Mouse (Mus musculus): ENCODE measurements around the gene Rab1b. TPM values are rescaled to one million over a fixed set of nuclear protein-coding genes. Genes with fewer than 3 reads are reported as not detected.

Gene Rab1b
- total RNA-seq, 2 experiments from 2014 or later = 12.2 to 23.3 TPM

DNA sequence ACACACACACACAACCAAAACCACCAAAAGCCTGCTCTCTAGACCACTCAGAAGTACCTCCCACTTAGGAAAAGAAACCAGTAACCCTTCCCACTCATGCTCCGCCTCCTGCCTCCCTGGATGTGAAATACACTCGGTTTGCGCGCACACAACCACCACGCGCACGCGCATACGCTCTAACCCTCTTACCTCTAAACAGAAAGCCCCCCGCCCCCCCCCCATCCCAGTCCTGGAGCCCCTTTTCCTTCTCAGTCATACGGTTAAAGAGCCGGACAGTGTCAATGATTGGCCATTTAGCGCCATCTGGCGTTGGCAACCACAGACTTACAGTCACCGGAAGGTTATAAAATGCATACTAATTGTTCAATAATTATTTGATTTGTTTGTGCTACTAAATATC lies 33.8 kb downstream of the Rab1b start:
- ATAC-seq (replicated peaks; ENCODE audit: low FRiP score, poor library complexity, severe bottlenecking) = no peak

DNA sequence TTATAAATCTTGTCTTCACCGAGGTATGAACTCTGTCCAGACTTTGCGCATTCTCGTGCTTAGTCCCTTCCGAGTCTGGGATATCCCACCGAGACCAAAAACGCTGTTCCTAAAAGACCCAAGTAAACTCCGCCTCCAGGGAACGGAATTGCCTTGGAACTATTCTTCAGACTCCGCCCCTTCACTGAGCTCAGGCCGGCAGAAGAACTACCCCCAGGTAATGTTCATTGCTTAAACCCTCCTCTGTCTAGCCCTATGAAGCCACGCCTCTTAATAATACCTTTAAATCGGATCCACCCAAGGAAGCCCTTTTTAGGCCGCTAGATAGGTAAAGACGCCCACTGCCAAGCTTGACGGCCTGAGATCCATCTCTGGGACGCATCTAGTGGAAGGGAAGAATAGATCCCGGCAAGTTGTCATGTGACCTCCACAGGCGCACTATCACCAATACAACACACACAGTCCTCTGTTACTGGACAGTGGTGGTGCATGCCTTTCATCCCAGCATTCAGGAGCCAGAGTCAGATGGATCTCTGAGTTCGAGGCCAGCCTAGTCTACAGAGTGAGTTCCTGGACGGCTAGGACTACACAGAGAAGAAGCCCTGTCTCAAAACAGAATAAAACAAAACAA lies 34.4 kb downstream of the Rab1b start:
- no peak for ATAC-seq (replicated peaks; ENCODE audit: low FRiP score, poor library complexity, severe bottlenecking)

DNA sequence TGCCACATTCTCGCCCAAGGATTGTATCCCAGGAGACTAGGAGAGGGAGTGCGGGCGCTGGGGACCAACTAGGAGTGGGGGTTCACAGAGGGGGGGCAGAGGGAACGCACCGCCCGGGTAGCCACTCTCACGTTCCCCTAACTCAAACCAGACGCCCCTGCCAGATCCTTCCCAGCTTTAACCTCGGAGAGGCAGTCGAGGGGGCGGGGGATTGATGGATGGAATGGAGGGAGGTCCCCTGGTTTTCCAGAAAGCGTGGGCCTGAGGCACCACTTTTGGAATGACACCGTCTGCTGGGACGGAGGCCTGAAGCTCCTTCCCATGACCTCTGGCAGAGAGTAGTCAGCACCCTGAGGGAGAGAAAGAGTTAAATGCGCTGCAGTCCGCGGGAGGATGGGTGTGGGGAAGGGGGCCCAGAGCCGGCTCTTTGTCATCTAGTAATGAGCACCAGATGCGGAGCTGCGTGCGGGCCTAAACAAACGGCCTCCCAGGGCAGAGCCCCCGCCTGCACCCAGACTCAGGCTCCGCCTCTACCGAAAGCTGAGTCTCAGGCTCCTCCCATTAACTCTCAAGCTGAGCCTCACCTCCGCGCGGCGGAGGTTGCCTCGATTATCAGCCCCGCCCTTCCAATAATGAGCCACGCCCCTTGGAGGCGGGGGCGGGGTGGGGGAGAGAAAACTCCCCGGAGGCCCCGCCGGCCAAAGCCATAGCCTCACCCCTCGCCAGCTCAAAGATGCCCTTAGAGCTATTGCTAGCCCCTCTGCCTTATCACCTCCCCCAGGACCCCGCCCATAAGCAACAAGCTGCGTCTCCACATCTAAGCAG lies 35.1 kb downstream of the Rab1b start:
- ATAC-seq (replicated peaks; ENCODE audit: low FRiP score, poor library complexity, severe bottlenecking) = peak; percentile 82

DNA sequence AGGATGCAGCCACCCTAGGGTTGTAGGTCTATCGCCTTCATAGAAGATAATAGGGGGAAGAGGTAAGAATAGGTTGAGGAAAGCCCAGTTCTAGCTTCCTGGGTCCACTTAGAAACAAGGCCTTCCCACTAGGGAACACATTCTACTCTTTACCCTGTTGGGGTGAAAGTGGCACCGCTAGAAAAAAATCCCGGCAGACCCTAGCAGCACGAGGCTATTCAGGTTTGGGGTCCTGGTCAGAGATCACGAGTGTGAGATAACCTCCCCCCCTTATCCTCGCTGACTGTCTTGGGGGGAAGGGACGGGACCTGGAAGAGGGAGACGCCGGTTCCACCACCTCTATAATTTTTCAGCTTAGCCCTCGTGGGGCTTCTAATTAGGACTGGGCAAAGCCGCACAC lies 35.8 kb downstream of the Rab1b start:
- ATAC-seq (replicated peaks; ENCODE audit: low FRiP score, poor library complexity, severe bottlenecking) = no peak

DNA sequence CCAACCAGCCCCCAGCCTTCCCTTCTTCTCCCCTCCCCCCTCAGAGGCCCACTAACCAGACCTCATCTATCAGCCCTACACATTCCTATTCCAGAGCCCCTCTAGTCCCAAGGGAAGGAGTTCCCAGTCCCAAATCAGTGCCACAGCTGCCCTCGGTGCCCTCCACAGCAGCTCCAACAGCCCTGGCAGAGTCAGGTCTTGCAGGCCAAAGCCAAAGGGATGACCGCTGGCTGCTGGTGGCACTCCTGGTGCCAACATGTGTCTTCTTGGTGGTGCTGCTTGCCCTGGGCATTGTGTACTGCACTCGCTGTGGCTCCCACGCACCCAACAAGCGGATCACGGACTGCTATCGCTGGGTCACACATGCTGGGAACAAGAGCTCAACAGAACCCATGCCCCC lies 36.9 kb downstream of the Rab1b start:
- no peak for ATAC-seq (replicated peaks; ENCODE audit: low FRiP score, poor library complexity, severe bottlenecking)

DNA sequence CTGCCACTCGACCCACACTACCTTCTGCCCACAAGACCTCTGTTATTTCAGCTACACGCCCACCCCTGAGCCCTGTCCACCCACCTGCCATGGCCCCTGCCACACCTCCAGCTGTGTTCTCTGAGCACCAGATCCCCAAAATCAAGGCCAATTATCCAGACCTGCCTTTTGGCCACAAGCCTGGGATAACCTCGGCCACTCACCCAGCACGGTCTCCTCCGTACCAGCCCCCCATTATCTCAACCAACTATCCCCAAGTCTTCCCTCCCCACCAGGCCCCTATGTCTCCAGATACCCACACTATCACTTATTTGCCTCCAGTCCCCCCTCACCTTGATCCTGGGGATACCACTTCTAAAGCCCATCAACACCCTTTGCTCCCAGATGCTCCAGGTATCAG lies 37.4 kb downstream of the Rab1b start:
- no peak for ATAC-seq (replicated peaks; ENCODE audit: low FRiP score, poor library complexity, severe bottlenecking)

DNA sequence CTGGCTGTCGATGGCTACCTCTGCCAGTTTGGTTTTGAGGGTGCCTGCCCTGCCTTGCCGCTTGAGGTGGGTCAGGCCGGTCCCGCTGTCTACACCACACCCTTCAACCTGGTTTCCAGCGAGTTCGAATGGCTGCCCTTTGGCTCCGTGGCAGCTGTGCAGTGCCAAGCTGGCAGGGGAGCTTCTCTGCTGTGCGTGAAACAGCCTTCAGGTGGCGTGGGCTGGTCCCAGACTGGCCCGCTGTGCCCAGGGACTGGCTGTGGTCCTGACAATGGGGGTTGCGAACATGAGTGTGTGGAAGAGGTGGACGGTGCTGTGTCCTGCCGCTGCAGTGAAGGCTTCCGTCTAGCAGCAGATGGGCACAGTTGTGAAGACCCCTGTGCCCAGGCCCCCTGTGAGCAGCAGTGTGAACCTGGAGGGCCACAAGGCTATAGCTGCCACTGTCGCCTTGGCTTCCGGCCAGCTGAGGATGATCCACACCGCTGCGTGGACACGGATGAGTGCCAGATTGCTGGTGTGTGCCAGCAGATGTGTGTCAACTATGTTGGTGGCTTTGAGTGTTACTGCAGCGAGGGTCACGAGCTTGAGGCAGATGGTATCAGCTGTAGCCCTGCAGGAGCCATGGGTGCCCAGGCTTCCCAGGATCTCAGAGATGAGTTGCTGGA lies 38.2 kb downstream of the Rab1b start:
- ATAC-seq (replicated peaks; ENCODE audit: low FRiP score, poor library complexity, severe bottlenecking) = no peak

DNA sequence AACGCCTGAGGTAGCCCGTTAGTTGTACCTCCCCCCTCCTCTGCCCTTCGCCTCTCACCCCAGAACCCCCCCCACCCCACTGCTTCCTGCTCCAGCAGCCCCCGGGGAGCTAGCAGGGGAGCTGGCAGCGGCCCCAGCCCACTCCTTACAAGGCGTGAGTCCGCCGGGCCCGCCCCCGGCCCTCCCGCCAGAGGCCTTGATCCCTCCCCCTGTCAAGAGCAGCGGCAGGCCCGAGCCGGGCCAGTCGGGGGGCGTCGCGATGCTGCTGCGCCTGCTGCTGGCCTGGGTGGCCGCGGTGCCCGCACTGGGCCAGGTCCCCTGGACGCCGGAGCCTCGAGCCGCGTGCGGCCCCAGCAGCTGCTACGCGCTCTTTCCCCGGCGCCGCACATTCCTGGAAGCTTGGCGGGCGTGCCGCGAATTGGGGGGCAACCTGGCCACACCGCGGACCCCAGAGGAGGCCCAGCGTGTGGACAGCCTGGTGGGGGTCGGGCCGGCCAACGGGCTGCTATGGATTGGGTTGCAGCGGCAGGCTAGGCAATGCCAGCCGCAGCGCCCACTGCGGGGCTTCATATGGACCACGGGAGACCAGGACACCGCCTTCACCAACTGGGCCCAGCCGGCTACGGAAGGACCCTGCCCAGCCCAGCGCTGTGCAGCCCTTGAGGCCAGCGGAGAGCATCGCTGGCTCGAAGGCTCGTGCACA lies 38.9 kb downstream of the Rab1b start, which contains the start of gene Cd248:
Cd248 (plus strand) TSS at position 212 of the 703 bp plus-strand sequence.
- ATAC-seq (replicated peaks; ENCODE audit: low FRiP score, poor library complexity, severe bottlenecking) = no peak

DNA sequence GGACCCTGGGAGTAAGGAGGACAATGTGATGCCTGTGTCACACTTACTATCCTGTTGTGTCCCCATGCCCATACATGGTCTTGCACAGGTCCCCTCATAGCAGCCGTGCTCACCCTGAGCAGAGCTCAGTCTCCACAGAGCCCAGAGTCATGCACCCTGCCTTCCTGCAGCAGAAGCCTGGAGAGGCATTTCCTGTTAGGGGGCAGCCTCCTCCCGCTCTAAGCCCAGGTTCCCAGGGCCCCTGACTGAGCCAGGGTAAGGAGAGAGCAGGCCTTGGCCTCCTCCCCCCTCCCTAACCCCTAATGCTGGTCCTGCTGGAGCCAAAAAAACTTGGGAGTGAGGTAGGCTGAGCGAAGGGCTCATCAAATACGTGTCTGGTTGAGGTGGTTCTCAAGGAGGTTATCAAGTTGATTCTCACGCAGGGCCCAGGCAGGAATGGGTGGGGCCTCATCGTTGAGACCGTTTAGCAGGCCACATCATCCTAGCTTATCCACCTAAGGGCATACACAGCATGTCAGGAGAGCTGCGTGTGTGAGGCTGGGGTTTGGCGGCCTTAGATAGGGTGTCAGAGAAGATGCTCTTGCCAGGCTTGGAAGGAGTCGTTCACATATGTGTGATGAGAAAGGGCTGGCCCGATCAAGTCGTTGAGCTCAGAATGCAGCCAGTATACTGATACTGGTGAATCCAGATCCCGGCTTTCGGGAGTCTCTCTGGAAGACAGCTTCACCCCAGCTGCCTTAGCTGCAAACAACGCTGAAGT lies 39.7 kb downstream of the Rab1b start:
- peak; percentile 64 for ATAC-seq (replicated peaks; ENCODE audit: low FRiP score, poor library complexity, severe bottlenecking)

DNA sequence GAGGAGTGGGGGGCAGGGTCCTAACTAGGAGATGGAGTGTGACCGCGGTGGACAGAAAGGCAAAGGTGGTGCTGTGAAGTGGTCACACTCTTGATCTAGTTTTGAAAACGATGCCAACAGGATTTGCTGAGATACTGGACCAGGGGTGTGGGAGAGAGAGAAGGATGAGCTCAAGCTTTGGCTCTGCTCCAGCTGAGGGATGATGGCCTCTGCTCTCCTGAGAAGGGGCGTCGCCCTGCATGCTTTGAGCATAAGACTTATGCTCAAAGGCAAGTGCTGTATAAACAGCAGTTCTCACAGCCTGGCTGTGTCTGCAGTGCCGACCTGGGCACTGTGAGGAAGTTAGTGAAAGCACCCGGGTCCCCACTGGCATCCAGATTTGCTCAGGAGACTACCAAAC lies 41.8 kb downstream of the Rab1b start:
- no peak for ATAC-seq (replicated peaks; ENCODE audit: low FRiP score, poor library complexity, severe bottlenecking)

DNA sequence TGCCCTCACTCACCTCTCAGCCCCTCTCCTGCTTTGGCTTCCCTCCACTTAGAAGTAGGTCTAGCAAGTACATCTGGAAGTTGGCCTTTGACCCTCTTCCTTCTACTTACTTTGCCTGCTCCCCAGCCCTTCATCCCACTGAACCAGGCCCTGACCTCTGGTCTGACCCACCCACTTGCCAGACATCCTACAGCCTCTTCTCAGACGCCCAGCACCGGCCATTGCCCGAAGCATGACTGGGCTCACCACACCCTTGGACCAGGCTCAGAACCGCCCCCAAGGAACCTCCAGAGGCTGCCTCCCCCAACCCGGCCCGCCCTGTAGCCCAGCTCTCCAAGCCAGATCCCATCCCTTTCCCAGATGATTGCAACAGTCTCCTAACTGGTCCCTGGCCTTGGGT lies 44.4 kb downstream of the Rab1b start:
- ATAC-seq (replicated peaks; ENCODE audit: low FRiP score, poor library complexity, severe bottlenecking) = no peak

DNA sequence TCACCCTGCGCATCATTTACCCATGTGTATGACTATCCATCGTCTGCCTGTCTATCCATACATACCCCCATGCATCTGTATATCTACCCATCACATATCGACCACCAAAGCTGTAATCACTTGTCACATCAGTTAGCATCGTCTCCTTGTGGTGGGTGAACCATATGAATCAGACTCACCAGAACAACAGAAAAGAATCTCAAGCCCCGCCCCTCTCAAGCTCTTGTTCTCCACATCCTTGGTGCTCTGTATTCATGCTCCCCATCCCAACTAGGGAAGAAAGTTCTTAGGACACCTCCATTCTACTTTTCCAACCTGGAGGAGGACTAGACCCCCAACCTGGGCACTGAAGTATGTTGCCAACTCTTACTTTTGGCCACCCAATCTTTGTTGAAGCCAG lies 44.8 kb downstream of the Rab1b start:
- ATAC-seq (replicated peaks; ENCODE audit: low FRiP score, poor library complexity, severe bottlenecking) = no peak

DNA sequence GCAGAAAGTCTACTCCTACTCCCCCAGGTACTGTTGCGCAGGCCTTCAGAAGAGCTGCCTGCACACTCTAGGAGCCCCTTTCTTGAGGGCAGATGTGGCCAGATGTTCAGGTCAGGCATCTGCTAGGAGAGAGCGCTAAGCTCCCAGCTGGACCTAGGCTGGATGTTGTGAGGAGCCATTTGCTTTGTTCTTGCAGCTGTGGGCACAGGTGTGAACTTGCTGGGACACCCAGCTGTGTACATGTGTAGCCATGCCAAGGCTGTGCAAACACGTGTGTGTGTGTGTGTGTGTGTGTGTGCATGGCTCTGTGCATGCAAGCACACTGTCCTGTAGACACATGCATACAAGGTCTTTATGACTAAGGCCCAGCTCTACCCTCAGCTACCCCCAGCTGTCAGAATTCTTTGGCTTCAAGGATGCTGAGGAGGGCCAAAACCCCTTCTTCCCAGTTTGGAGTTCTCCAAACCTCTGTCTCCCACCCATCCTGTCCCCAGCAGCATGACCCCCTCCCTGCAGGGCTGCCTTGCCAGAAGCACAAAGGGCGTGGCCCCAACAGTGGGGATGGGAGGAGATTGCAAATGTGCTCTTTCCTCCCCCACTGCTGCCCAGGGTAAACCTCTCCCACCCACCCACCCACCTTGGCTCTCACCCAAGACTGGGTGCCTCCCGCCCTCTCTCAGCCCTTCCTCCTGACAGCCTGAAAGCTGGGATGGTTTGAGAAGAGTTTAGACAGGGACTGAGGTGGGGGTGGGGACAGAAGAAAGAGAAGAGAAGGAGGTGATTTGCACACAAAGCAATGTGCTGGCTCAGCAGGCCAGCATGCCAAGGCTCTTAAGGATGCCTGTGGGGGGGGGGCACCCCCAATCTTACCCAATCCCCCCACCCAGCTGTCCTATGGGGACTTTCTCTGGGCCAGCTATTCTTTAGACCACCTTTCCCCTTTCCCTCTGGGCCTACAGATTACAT lies 46.2 kb downstream of the Rab1b start:
- ATAC-seq (replicated peaks; ENCODE audit: low FRiP score, poor library complexity, severe bottlenecking) = no peak

DNA sequence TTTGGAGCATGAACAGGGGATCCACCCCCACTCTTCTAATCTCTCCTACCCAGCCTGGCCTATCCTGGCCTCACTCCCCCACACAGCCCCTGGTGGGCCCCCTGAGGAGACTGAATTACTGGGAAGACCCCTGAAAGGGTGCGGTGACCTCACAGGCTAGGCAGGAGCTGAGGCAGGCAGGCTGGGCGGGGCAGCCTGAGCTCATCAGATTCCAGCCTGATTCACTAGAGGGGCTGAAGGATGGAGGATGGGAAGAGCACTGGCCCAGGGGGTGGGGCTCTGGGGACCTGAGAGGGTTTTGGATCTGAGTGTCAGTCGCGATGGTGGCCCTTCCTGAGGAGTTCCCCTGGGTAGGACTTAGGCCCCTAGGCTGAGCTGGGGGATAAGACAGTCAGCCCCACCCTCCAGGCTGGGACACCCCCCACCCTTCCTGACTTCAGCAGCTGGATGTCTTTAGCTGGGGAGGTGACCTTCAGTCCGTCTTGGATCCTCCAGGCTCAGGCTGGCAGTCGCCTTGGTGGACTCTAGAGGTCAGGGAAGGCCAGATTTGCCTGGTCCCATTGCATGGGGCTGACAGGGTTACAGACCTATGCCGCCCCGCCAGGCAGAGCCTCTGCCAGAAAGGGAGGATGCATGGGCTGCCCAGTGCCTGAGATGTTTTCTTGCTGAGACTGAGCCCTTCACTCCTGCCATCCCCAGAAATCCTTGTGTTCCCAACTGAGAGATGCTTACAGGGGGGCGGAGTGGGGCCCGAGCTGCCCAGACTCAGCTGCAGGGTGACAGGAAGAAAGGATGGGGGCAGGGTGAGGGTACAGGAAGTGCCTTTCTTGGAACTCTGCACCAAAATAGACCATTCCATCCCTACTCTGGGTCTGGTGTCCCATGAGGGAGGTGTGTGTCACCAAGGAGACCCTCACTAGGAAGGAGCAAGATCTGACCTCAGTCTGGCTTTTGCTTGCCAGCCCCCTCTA lies 47.8 kb downstream of the Rab1b start:
- ATAC-seq (replicated peaks; ENCODE audit: low FRiP score, poor library complexity, severe bottlenecking) = no peak

DNA sequence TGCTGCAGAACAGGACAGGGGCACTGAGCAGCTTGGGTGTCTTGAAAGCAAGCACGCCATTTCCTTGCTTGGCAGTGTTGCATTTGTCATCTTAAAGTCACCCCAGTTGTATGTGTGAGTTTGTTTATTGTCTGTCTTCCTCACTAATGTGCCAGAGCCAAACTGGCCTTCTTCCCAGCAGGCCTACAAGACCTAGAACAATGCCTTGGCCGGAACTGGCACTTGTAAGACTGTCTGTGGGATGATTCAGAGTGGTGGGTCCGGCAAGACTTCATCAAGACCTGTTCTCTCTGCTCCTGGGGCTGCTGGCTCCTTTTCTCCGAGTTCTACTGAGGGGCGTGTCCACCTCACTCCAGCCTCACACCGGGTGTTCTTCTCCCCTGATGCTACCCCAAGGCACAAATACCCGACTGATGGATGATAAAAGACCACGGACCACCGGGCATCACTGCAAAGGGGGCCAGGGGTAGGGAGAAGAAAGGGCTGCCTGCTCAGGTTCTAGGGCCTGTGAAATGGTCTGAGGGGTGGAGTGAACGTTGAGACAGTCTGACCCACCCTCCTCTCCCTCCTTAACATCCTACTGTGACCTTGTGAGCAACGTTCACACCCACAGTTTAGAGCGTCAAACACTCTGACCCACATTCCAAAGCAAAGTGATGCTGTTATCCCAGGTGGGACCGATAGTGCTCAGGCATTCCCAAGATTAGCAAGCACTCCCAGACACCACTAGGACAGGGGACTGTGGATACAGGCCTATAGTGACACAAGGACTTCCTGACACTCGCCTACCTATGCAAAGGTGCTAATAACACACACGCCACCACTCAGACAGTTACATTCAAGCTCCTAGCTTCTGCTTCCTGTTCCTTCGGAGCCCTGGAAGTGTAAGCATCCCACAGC lies 48.7 kb downstream of the Rab1b start:
- ATAC-seq (replicated peaks; ENCODE audit: low FRiP score, poor library complexity, severe bottlenecking) = no peak

DNA sequence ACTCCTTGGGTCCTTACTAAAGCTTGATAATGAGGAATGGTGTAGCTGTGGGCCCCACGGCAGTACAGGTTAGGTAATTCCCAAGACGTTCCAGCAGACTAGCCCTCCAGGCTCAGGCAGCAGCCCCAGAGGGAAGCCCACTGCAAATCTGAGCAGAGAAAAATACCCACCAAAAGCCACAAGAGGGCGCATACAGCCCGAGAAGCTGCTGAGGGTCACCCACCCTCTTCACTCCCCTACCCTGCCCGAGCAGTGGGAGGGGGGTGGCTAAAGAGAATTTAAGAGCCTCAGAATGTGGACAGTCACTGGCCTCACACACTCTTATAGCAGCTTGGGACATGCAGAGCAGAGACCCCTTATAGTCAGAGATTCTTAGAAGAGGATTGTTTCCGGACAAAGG lies 50.6 kb downstream of the Rab1b start:
- no peak for ATAC-seq (replicated peaks; ENCODE audit: low FRiP score, poor library complexity, severe bottlenecking)
